Mouse (Mus musculus): ENCODE results near the gene Olfr62.

DNA sequence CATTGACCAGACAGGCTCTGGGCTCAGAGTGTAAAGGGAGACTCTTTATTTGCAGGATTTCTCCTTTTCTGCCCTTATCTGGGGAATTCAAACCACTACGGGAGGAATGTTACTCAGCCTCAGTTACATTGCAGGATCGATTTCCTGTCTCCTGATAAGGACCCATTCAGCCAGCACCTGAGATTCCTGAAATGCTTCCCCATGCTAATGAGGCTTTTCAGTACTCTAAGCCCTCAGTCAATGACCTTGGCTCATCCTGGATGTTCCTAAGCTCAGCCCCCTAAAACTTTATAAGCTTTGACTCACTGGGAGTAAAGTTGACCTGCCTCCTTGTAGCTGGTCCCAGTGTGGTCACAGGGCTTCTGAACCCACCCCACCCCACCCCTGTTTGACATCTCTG, 28.3 kb downstream of the Olfr62 start:
- TF ChIP-seq POLR2A (IDR thresholded peaks at IDR 0.05; ENCODE audit: control insufficient read depth, extremely low read depth, insufficient read depth, low read length, poor library complexity) (no peak), CTCF (IDR thresholded peaks at IDR 0.05; ENCODE audit: borderline replicate concordance, control insufficient read depth, extremely low read depth, insufficient read depth, low read length, poor library complexity) (no peak)

All from thymus, adult 2 months (tissue).